14 mouse cellular contexts compared by ENCODE assay signal in genomic region chr13:34370281-34370825, GRCm38 (mm10).
"Had no signal": no experiment of that assay in that cellular context is flagged by ENCODE, and none has a peak within 500 bp of the region (broad histone marks: within the 10 kb centered on the region; RNA-seq: fewer than 3 reads in every experiment).

No protein-coding gene starts in this region.

- DNase-seq: gastrocnemius, adult 2 months; gastrocnemius, postnatal 10 days; gastrocnemius, postnatal 25 days; heart, adult 2 months; heart, postnatal 14 days; heart, postnatal 36 days; kidney, adult 2 months; kidney, adult 9 months; kidney, postnatal 14 days; kidney, postnatal 36 days; liver; liver, embryonic 13.5 days had no signal

- ATAC-seq: hindbrain, postnatal 0 days; intestine, embryonic 16.5 days had no signal
